In genomic region chr11:97799994-97800690, GRCm38 (mm10) we compare ENCODE assay signal across 1 mouse cellular context.
TF ChIP-seq lines count a peak whose summit lies in the region.

No protein-coding gene starts in this region.

TF ChIP-seq in CH12.LX, 34 proteins besides CTCF, POLR2A, EP300 and RAD21 (continued from another document):
- TF ChIP-seq RCOR1 (conservative IDR thresholded peaks at IDR 0.05; ENCODE audit: low read depth, low read length) (no peak), JUN (IDR thresholded peaks at IDR 0.05; ENCODE audit: insufficient read depth, low read depth, low read length) (no peak), KAT2A (IDR thresholded peaks at IDR 0.05; ENCODE audit: insufficient replicate concordance, low read length) (no peak), TBP (conservative IDR thresholded peaks at IDR 0.05; ENCODE audit: low read depth, low read length) (0 out of 2 replicates have a peak, but pooled peaks have one; percentile 17), IRF4 (IDR thresholded peaks at IDR 0.05; ENCODE audit: low read depth, low read length) (0 out of 2 replicates have a peak, but pooled peaks have one; percentile 6), MAZ (IDR thresholded peaks at IDR 0.05; ENCODE audit: low read depth, low read length) (peak; percentile 37), TCF12 (IDR thresholded peaks at IDR 0.05; ENCODE audit: low read depth, low read length) (peak; percentile 26; the same call in 1 of the 2 replicates), PAX5 (IDR thresholded peaks at IDR 0.05; ENCODE audit: low read length) (no peak), UBTF (IDR thresholded peaks at IDR 0.05; ENCODE audit: low read depth, low read length) (peak; percentile 22), JUND (conservative IDR thresholded peaks at IDR 0.05; ENCODE audit: low read depth, low read length) (no peak), USF2 (conservative IDR thresholded peaks at IDR 0.05; ENCODE audit: low read depth, low read length) (no peak), ZMIZ1 (IDR thresholded peaks at IDR 0.05; ENCODE audit: low read depth, low read length) (peak; percentile 83; the same call in 1 of the 2 replicates), NELFE (IDR thresholded peaks at IDR 0.05; ENCODE audit: low read depth, low read length) (peak; percentile 58; the same call in 1 of the 2 replicates), POLR2AphosphoS2 (IDR thresholded peaks at IDR 0.05; ENCODE audit: low read depth, low read length) (no peak), CHD2 (IDR thresholded peaks at IDR 0.05; ENCODE audit: low read length) (0 out of 2 replicates have a peak, but pooled peaks have one; percentile 7), ZC3H11A (IDR thresholded peaks at IDR 0.05; ENCODE audit: low read depth, low read length) (no peak), ZNF384 (IDR thresholded peaks at IDR 0.05; ENCODE audit: low read depth, low read length) (no peak)
